Mouse (Mus musculus) retina, postnatal 7 days (tissue): ENCODE measurements at regions not wholly inside any gene's neighbourhood (a gene's known extent, or its start where the extent isn't known, plus 50 kb on each side); places are given as distances from the start of the nearest gene placed in this dataset.

Source experiments
- DNase-seq: peaks from one replicate; pipeline ENCODE4 v3.0.0-alpha.2; 2012; ENCODE audit warnings: low read depth, low spot score

GRCm38 (mm10) chr19:60408436-60408835 lies 59.7 kb downstream of the Prlhr start:
- DNase-seq, result no peak

GRCm38 (mm10) chr19:60399425-60399824 lies 68.7 kb downstream of the Prlhr start:
- DNase-seq, result no peak

GRCm38 (mm10) chr19:60397666-60398065 lies 70.4 kb downstream of the Prlhr start:
- no peak for DNase-seq

GRCm38 (mm10) chr19:60396604-60397003 lies 71.5 kb downstream of the Prlhr start:
- no peak for DNase-seq

- no peak for DNase-seq
Observed at GRCm38 (mm10) chr19:60386563-60387241, 81.4 kb downstream of the Prlhr start.

- no peak for DNase-seq
Observed at GRCm38 (mm10) chr19:60384721-60385120, 83.4 kb downstream of the Prlhr start.

- no peak for DNase-seq
Observed at GRCm38 (mm10) chr19:60382661-60383060, 85.4 kb downstream of the Prlhr start.

- no peak for DNase-seq
Observed at GRCm38 (mm10) chr19:60379030-60379605, 89.0 kb downstream of the Prlhr start.

GRCm38 (mm10) chr19:60363988-60364599 lies 104.0 kb downstream of the Prlhr start:
- DNase-seq, result no peak

GRCm38 (mm10) chr19:60344911-60345310 lies 118.4 kb upstream of the Fam204a start:
- DNase-seq, result no peak

- peak; percentile 64 for DNase-seq
Observed at GRCm38 (mm10) chr19:60341485-60341884, 115.0 kb upstream of the Fam204a start.

- no peak for DNase-seq
Observed at GRCm38 (mm10) chr19:60340234-60340633, 113.7 kb upstream of the Fam204a start.

- DNase-seq, result no peak
Observed at GRCm38 (mm10) chr19:60334521-60334920, 108.0 kb upstream of the Fam204a start.

GRCm38 (mm10) chr19:60328295-60328694 lies 101.8 kb upstream of the Fam204a start:
- no peak for DNase-seq

GRCm38 (mm10) chr19:60325612-60326011 lies 99.1 kb upstream of the Fam204a start:
- DNase-seq, result no peak

GRCm38 (mm10) chr19:60325112-60325511 lies 98.6 kb upstream of the Fam204a start:
- DNase-seq, result no peak

GRCm38 (mm10) chr19:60310591-60310990 lies 84.1 kb upstream of the Fam204a start:
- DNase-seq, result peak; percentile 65

GRCm38 (mm10) chr19:60302371-60302770 lies 75.9 kb upstream of the Fam204a start:
- no peak for DNase-seq

- DNase-seq, result no peak
Observed at GRCm38 (mm10) chr19:60300891-60301290, 74.4 kb upstream of the Fam204a start.

GRCm38 (mm10) chr19:60290244-60290643 lies 63.7 kb upstream of the Fam204a start:
- DNase-seq, result no peak

GRCm38 (mm10) chr19:60286810-60287396 lies 60.4 kb upstream of the Fam204a start:
- no peak for DNase-seq

GRCm38 (mm10) chr19:60284901-60285300 lies 58.4 kb upstream of the Fam204a start:
- DNase-seq, result no peak
